Mouse (Mus musculus): Measurements from ENCODE around the gene Twsg1. TPM values are rescaled to one million over a fixed set of nuclear protein-coding genes. Genes with fewer than 3 reads are reported as not detected.

Twsg1 gene
- polyA plus RNA-seq, 1 experiment from 2014 or later = 112 TPM

DNA sequence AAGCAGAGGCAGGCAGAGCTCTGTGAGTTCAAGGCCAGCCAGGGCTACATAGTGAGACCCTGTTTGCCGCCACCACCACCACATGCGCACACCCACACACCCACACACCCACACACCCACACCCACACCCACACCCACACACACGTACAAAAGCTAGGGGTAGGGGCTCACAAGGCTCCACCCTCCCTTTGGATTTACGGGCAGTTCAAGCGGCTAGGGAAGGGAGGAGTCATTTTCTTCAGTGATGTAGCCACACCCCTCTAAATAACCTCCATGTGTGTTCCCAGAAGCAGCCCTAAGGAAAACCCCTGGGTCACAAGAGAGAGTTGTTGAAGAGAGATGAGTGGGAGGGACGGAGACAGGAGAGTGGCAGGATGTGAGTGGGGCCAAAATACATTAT, 74.0 kb downstream of the Twsg1 start:
- no peak overlapping the region for H3K4me2 ChIP-seq (ENCODE audit: low read length)
- no peak overlapping the region for H3K4me3 ChIP-seq (replicated peaks; ENCODE audit: low read depth, low read length)
- H3K27ac ChIP-seq = no peak overlapping the region
- H3K36me3 ChIP-seq (ENCODE audit: insufficient read depth, low read length) = no peaks in the 10 kb centered on the region
- H3K9ac ChIP-seq (ENCODE audit: low read depth, low read length) = no peak overlapping the region
- no peak for DNase-seq (ENCODE audit: low spot score)
- no peaks in the 10 kb centered on the region for H3K27me3 ChIP-seq (ENCODE audit: insufficient read depth, low read length)
- WGBS = 55% methylated on average over 6 of the region's 6 CpGs
- no peaks in the 10 kb centered on the region; the same call in 1 of the 2 replicates for H3K4me1 ChIP-seq (replicated peaks; ENCODE audit: insufficient read depth, low read length)
- no peak for TF ChIP-seq CTCF (IDR thresholded peaks at IDR 0.05; ENCODE audit: low read depth)
- no peaks in the 10 kb centered on the region for H3K9me3 ChIP-seq (replicated peaks; ENCODE audit: low read length)
- ATAC-seq (replicated peaks; ENCODE audit: low FRiP score, low read depth) = no peak

DNA sequence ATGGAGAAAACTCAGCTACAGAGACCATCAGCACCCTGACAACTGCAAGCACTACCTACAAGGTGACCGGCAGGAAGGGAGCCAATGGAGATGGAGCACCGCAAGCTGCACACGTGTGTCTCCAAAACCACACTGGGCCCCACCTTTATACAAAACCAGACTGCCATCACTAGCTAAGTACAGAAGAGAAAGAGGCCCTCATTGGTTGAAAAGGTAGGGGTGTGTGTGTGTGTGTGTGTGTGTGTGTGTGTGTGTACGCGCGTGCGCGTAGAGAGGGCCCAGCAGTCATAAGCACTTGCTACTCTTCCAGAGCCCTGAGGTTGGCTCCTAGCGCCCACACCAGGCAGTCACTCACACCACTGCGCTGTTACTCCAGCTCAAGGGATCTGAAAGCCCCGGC, 77.2 kb downstream of the Twsg1 start:
- no peak overlapping the region for H3K9ac ChIP-seq (ENCODE audit: low read depth, low read length)
- 92% methylated on average over 11 of the region's 11 CpGs for WGBS
- H3K27ac ChIP-seq = no peak overlapping the region
- TF ChIP-seq CTCF (IDR thresholded peaks at IDR 0.05; ENCODE audit: low read depth) = no peak
- H3K27me3 ChIP-seq (ENCODE audit: insufficient read depth, low read length) = no peaks in the 10 kb centered on the region
- H3K9me3 ChIP-seq (replicated peaks; ENCODE audit: low read length) = no peaks in the 10 kb centered on the region
- no peak for ATAC-seq (replicated peaks; ENCODE audit: low FRiP score, low read depth)
- no peak for DNase-seq (ENCODE audit: low spot score)
- no peaks in the 10 kb centered on the region for H3K36me3 ChIP-seq (ENCODE audit: insufficient read depth, low read length)
- H3K4me2 ChIP-seq (ENCODE audit: low read length) = no peak overlapping the region
- no peaks in the 10 kb centered on the region for H3K4me1 ChIP-seq (replicated peaks; ENCODE audit: insufficient read depth, low read length)
- H3K4me3 ChIP-seq (replicated peaks; ENCODE audit: low read depth, low read length) = no peak overlapping the region

DNA sequence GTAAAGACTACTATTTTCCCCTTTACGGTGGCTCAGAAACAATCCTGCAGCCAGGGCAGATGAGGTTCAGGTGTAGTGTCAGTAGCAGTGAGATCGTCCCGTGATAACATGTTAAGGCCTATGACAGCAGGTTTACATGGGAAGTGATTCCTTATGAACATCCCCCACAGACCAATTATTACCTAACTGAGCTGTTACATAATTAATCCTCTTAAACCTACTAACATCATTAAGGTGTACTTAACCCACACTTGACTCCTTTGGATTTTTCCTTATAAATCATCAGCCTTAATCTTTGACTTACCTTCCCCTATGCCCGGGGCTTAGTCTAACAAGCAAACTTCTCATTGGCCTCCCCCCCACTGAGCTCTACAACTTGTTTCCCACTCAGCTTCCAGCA, 77.9 kb downstream of the Twsg1 start:
- DNase-seq (ENCODE audit: low spot score) = no peak
- 83% methylated on average over 4 of the region's 4 CpGs for WGBS
- no peak for ATAC-seq (replicated peaks; ENCODE audit: low FRiP score, low read depth)
- H3K4me3 ChIP-seq (replicated peaks; ENCODE audit: low read depth, low read length) = no peak overlapping the region
- no peaks in the 10 kb centered on the region for H3K4me1 ChIP-seq (replicated peaks; ENCODE audit: insufficient read depth, low read length)
- no peaks in the 10 kb centered on the region for H3K9me3 ChIP-seq (replicated peaks; ENCODE audit: low read length)
- H3K4me2 ChIP-seq (ENCODE audit: low read length) = no peak overlapping the region
- no peak for TF ChIP-seq CTCF (IDR thresholded peaks at IDR 0.05; ENCODE audit: low read depth)
- no peaks in the 10 kb centered on the region for H3K36me3 ChIP-seq (ENCODE audit: insufficient read depth, low read length)
- no peaks in the 10 kb centered on the region for H3K27me3 ChIP-seq (ENCODE audit: insufficient read depth, low read length)
- no peak overlapping the region for H3K9ac ChIP-seq (ENCODE audit: low read depth, low read length)
- H3K27ac ChIP-seq = no peak overlapping the region

DNA sequence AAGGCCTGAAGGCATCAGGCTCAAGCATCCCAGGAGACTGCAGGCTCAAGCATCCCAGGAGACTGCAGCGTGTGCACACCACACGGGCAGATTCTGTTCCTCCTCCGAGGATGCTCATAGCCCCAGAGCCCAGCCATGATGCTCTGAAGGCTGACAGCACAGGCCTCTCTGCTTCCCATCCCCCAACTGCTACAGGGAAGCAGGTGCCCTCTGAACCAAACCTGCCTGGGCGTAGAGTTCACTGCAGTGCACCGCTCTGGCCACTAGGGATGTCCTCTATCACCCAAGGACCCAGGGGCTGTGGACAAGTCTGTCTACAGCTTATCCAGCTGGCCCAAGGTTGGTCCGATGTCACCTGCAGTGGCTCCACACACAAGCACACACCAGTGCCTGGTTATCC, 78.4 kb downstream of the Twsg1 start:
- no peak overlapping the region for H3K9ac ChIP-seq (ENCODE audit: low read depth, low read length)
- H3K4me3 ChIP-seq (replicated peaks; ENCODE audit: low read depth, low read length) = no peak overlapping the region
- H3K4me1 ChIP-seq (replicated peaks; ENCODE audit: insufficient read depth, low read length) = no peaks in the 10 kb centered on the region
- no peaks in the 10 kb centered on the region for H3K27me3 ChIP-seq (ENCODE audit: insufficient read depth, low read length)
- DNase-seq (ENCODE audit: low spot score) (peak; percentile 61), ATAC-seq (replicated peaks; ENCODE audit: low FRiP score, low read depth) (peak; percentile 77)
- no peak overlapping the region for H3K4me2 ChIP-seq (ENCODE audit: low read length)
- H3K9me3 ChIP-seq (replicated peaks; ENCODE audit: low read length) = no peaks in the 10 kb centered on the region
- no peaks in the 10 kb centered on the region for H3K36me3 ChIP-seq (ENCODE audit: insufficient read depth, low read length)
- WGBS = 41% methylated on average over 6 of the region's 6 CpGs
- peak; percentile 70 for TF ChIP-seq CTCF (IDR thresholded peaks at IDR 0.05; ENCODE audit: low read depth)
- no peak overlapping the region for H3K27ac ChIP-seq

DNA sequence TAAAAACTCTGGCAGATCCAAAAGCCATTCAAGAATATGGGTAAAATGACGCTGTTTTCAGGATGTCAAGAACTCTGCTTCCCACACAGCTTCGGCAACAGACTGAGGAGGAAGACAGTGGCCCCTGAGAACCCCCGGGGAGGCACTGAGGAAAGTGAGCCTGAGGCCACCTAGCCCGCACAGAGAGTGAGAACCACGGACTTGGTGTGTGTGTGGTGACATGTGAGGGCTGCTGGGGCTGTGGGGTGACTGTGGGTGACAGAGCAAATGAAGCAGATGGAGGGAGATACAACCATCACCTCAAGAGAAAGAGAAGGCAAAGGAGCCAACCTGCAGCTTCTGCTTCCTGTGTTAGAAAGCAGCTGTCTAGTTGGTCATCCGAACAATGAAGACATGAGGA, 79.0 kb downstream of the Twsg1 start:
- no peak overlapping the region for H3K9ac ChIP-seq (ENCODE audit: low read depth, low read length)
- no peak overlapping the region for H3K27ac ChIP-seq
- H3K27me3 ChIP-seq (ENCODE audit: insufficient read depth, low read length) = no peaks in the 10 kb centered on the region
- DNase-seq (ENCODE audit: low spot score) (no peak), ATAC-seq (replicated peaks; ENCODE audit: low FRiP score, low read depth) (no peak)
- TF ChIP-seq CTCF (IDR thresholded peaks at IDR 0.05; ENCODE audit: low read depth) = no peak
- WGBS = 36% methylated on average over 6 of the region's 6 CpGs
- no peak overlapping the region for H3K4me3 ChIP-seq (replicated peaks; ENCODE audit: low read depth, low read length)
- H3K4me2 ChIP-seq (ENCODE audit: low read length) = no peak overlapping the region
- 0 out of 2 replicates have a peak, but pooled peaks cover under 1% of the 10 kb centered on the region for H3K36me3 ChIP-seq (ENCODE audit: insufficient read depth, low read length)
- H3K9me3 ChIP-seq (replicated peaks; ENCODE audit: low read length) = no peaks in the 10 kb centered on the region
- no peaks in the 10 kb centered on the region for H3K4me1 ChIP-seq (replicated peaks; ENCODE audit: insufficient read depth, low read length)

Other genes with a start within 250 kb of the Twsg1 start
- 30.0 and 34.6 TPM in 2 replicates for gene Rab31, start 178.5 kb downstream of the Twsg1 start, polyA plus RNA-seq (2015; fragmentation: Nextera tagmentation; extraction: Ambion mirVana)
- gene Ppp4r1, start 168.7 kb downstream of the Twsg1 start, polyA plus RNA-seq (2015; fragmentation: Nextera tagmentation; extraction: Ambion mirVana) = 32.5 and 35.0 TPM in 2 replicates
- gene Ralbp1, start 65.4 kb downstream of the Twsg1 start, polyA plus RNA-seq (2015; fragmentation: Nextera tagmentation; extraction: Ambion mirVana) = 72.1 and 74.2 TPM in 2 replicates
- 22.8 and 26.4 TPM in 2 replicates for gene Ankrd12, start 125.9 kb upstream of the Twsg1 start, polyA plus RNA-seq (2015; fragmentation: Nextera tagmentation; extraction: Ambion mirVana)
- 536 and 576 TPM in 2 replicates for gene Ndufv2, start 150.3 kb upstream of the Twsg1 start, polyA plus RNA-seq (2015; fragmentation: Nextera tagmentation; extraction: Ambion mirVana)
- gene Washc1, start 160.3 kb upstream of the Twsg1 start, polyA plus RNA-seq (2015; fragmentation: Nextera tagmentation; extraction: Ambion mirVana) = 41.6 and 43.7 TPM in 2 replicates
- 5.6 and 6.8 TPM in 2 replicates for gene Ddx11, start 172.3 kb upstream of the Twsg1 start, polyA plus RNA-seq (2015; fragmentation: Nextera tagmentation; extraction: Ambion mirVana)